Mouse (Mus musculus) midbrain, embryonic 16.5 days (tissue): ENCODE measurements around the gene 2210016F16Rik. TPM values are rescaled to one million over a fixed set of nuclear protein-coding genes. Genes with fewer than 3 reads are reported as not detected.
"Not testable (repeated sequence)": the region's sequence is repeated elsewhere in the genome, so short reads cannot be mapped to it uniquely, and the experiment has no call there.

Experiments used
- ATAC-seq: fragments of 200-750 bp; cut with Nextera tagmentation; 2 replicates; pipeline ENCODE4 v1.8.0; 2017; ENCODE audit warnings: moderate TSS enrichment
- H3K27ac ChIP-seq: fragments of 300-500 bp; sonication (generic); 2 replicates; pipeline ENCODE4 v1.5.1; 2014; ENCODE audit warnings: mild to moderate bottlenecking, low read length, mixed read lengths
- H3K27me3 ChIP-seq: fragments of 300-500 bp; sonication (generic); 2 replicates; pipeline ENCODE4 v1.6.1; 2014; ENCODE audit warnings: low read depth, low read length, mixed read lengths; ENCODE audit not compliant: control insufficient read depth, insufficient read depth
- H3K36me3 ChIP-seq: fragments of 300-500 bp; sonication (generic); 2 replicates; pipeline ENCODE4 v1.6.1; 2014; ENCODE audit warnings: mild to moderate bottlenecking, low read length, moderate library complexity, mixed read lengths; ENCODE audit not compliant: control insufficient read depth, insufficient read depth
- H3K4me1 ChIP-seq: fragments of 300-500 bp; sonication (generic); 2 replicates; pipeline ENCODE4 v1.6.1; 2014; ENCODE audit warnings: mild to moderate bottlenecking, low read length, mixed read lengths; ENCODE audit not compliant: control insufficient read depth, insufficient read depth
- H3K4me2 ChIP-seq: fragments of 300-500 bp; sonication (generic); 2 replicates; pipeline ENCODE4 v1.6.1; 2014; ENCODE audit warnings: mild to moderate bottlenecking, low read length, mixed read lengths
- H3K4me3 ChIP-seq: fragments of 300-500 bp; sonication (generic); 2 replicates; pipeline ENCODE4 v1.5.1; 2014; ENCODE audit warnings: low read depth, mild to moderate bottlenecking, low read length, moderate library complexity, mixed read lengths
- H3K9ac ChIP-seq: fragments of 300-500 bp; sonication (generic); 2 replicates; pipeline ENCODE4 v1.6.1; 2014; ENCODE audit warnings: low read depth, low read length, mixed read lengths
- H3K9me3 ChIP-seq: fragments of 300-500 bp; sonication (generic); replicated peaks from 2 replicates; pipeline ENCODE4 v1.6.1; 2014; ENCODE audit warnings: mild to moderate bottlenecking, low read length, mixed read lengths; ENCODE audit not compliant: control insufficient read depth, poor library complexity, severe bottlenecking
- WGBS: fragments of 180-500 bp; shearing (Covaris S2); extraction: QIAGEN DNeasy Blood & Tissue Kit; methylation state at CpG from one replicate; pipeline ENCODE4 v1.1.7; 2014; 5-methylcytosine and 5-hydroxymethylcytosine counted together
- polyA plus RNA-seq: library from polyadenylated mRNA; unstranded; fragments of >200 nt; fragmentation: Nextera tagmentation; extraction: Ambion mirVana; gene quantifications from 2 replicates; pipeline ENCODE4 v1.2.1, GENCODE M21; 2015

2210016F16Rik gene
- polyA plus RNA-seq, 1 experiment from 2014 or later = 19.2 TPM

GRCm38 (mm10) chr13:58403243-58403642, 18.2 kb upstream of the 2210016F16Rik start, which contains the start of gene Hnrnpk:
Gene Hnrnpk (minus strand): TSS chr13:58403343.
- not testable (repeated sequence) for H3K9me3 ChIP-seq, ATAC-seq, H3K36me3 ChIP-seq, H3K27me3 ChIP-seq
- Histone ChIP-seq H3K4me1 (peaks cover 10% of the 10 kb centered on the region), H3K27ac (peak within 1 kb of the TSS; percentile 100), H3K4me2 (peak within 1 kb of the TSS; percentile 48), H3K9ac (peak within 1 kb of the TSS; percentile 99), H3K4me3 (peak within 1 kb of the TSS; percentile 86)
- 6% methylated on average over 16 of the region's 17 CpGs for WGBS

DNA sequence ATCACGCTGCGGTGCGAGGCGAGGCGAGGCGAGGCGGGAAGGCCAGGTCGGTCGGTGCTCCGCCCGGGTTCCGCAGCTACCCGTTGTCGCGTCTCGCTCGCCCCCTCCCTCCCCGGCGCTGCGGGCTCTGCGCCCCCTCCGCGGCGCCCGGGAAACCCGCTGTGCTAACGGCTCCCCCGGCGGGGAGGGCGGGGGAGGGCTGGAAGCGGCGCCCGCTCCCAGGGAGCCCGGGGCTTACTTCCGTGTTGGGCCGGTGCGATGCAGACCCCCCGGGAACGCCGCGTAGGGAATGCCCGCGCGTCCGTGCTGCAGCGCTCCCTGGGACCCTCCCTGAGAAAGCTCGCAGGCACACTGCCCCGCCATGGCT, 17.7 kb upstream of the 2210016F16Rik start:
- no peaks in the 10 kb centered on the region for H3K9me3 ChIP-seq
- H3K4me2 ChIP-seq = peak overlapping the region; percentile 48
- ATAC-seq = no peak; the same call in 1 of the 2 replicates
- H3K4me1 ChIP-seq = peaks cover 10% of the 10 kb centered on the region
- H3K9ac ChIP-seq = peak overlapping the region; percentile 81
- WGBS = 0% methylated on average over 19 of the region's 48 CpGs
- peak overlapping the region; percentile 100 for H3K27ac ChIP-seq
- H3K27me3 ChIP-seq = no peaks in the 10 kb centered on the region
- peaks cover 4% of the 10 kb centered on the region for H3K36me3 ChIP-seq
- H3K4me3 ChIP-seq = peak overlapping the region; percentile 86

DNA sequence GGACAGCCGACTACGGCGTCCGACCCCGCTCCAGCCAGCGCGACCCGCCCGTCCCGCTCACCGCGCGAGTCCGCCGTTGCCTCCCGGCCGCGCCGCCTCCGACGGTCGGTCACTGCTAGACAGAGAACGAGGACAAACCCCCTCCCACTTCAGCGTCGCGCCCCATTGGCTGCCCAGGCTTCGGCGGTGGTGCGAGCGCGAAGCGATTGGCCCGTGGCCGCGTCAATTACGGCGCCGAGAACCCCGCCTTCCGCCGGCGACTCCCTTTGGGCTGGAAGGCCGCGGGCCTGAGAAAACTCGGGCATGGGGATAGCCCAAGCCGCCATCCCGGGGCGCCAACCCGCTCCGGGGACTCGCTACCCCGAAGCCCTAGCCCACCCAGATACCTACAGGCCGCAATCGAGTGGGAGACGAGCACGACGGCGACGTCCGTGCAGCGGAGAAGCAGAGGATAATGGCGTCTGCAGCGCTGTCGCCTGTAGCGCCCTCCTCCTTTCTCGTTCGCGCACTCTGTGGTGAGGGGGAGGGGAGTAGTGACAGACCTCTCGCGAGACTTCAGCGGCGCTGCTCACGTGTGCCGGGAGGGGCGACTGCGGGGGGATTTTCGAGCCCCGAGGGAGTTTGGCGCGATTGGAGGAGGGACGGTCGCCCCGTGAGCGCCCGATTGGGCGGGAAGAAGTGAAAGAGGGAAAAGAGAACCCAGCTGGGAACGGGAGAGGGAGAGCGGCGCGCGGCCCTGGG, 17.1 kb upstream of the 2210016F16Rik start, which contains the start of gene Rmi1:
Gene Rmi1 (plus strand): TSS at position 246 of the 741 bp plus-strand sequence.
- peak; percentile 98 for ATAC-seq
- Histone ChIP-seq H3K27ac (peak within 1 kb of the TSS; percentile 100), H3K27me3 (no peaks in the 10 kb centered on the region), H3K4me2 (peak within 1 kb of the TSS; percentile 96), H3K4me1 (peaks cover 10% of the 10 kb centered on the region), H3K9ac (peak within 1 kb of the TSS; percentile 99), H3K9me3 (no peaks in the 10 kb centered on the region), H3K36me3 (peaks cover 9% of the 10 kb centered on the region), H3K4me3 (peak within 1 kb of the TSS; percentile 86)
- under 1% methylated on average over 80 of the region's 91 CpGs for WGBS

GRCm38 (mm10) chr13:58401135-58402002, 16.3 kb upstream of the 2210016F16Rik start:
- H3K4me2 ChIP-seq = peak overlapping the region; percentile 96
- H3K9ac ChIP-seq = peak overlapping the region; percentile 99
- H3K36me3 ChIP-seq = peaks cover 13% of the 10 kb centered on the region
- peak; percentile 52 for ATAC-seq
- H3K9me3 ChIP-seq = no peaks in the 10 kb centered on the region
- peak overlapping the region; percentile 100 for H3K27ac ChIP-seq
- WGBS = under 1% methylated on average over 76 of the region's 100 CpGs
- no peaks in the 10 kb centered on the region for H3K27me3 ChIP-seq
- H3K4me3 ChIP-seq = peak overlapping the region; percentile 86
- H3K4me1 ChIP-seq = peaks cover 10% of the 10 kb centered on the region

GRCm38 (mm10) chr13:58400576-58400975, 15.6 kb upstream of the 2210016F16Rik start:
- Histone ChIP-seq H3K9me3 (no peaks in the 10 kb centered on the region), H3K36me3 (peaks cover 19% of the 10 kb centered on the region), H3K9ac (peak overlapping the region; percentile 99), H3K27me3 (no peaks in the 10 kb centered on the region), H3K4me3 (peak overlapping the region; percentile 86), H3K4me1 (peaks cover 10% of the 10 kb centered on the region), H3K4me2 (peak overlapping the region; percentile 96), H3K27ac (no peak overlapping the region)
- under 1% methylated on average over 11 of the region's 11 CpGs for WGBS
- ATAC-seq = no peak

GRCm38 (mm10) chr13:58397651-58398050, 12.6 kb upstream of the 2210016F16Rik start:
- Histone ChIP-seq H3K4me2 (no peak overlapping the region), H3K36me3 (peaks cover 37% of the 10 kb centered on the region), H3K4me1 (peaks cover 10% of the 10 kb centered on the region), H3K27me3 (no peaks in the 10 kb centered on the region), H3K9me3 (no peaks in the 10 kb centered on the region), H3K9ac (no peak overlapping the region), H3K4me3 (no peak overlapping the region), H3K27ac (no peak overlapping the region)
- WGBS = 89% methylated on average over 13 of the region's 13 CpGs
- no peak for ATAC-seq

DNA sequence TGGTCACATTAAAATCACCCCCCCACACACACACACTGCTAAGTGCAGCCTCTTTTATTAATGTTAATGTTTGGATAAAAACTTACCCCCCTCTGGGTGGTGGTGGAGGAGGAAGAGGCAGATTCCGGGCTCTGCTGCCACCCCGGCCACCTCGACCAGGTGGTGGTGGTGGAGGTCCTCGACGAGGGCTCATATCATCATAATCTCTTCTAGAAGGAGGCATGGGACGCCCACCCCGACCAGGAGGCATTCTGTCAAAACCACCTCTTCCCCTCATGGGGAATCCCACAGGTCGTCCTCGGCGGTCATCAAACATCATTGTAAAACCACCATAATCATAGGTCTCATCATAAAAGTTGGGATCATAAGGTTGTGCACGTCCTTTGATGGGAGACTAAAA, 9.4 kb upstream of the 2210016F16Rik start:
- H3K36me3 ChIP-seq = peaks cover 47% of the 10 kb centered on the region

GRCm38 (mm10) chr13:58389324-58389951, 4.4 kb upstream of the 2210016F16Rik start:
- no peak overlapping the region for H3K27ac ChIP-seq
- WGBS = 84% methylated on average over 2 of the region's 2 CpGs
- H3K9me3 ChIP-seq = no peaks in the 10 kb centered on the region
- ATAC-seq = no peak
- H3K9ac ChIP-seq = no peak overlapping the region
- no peak overlapping the region for H3K4me3 ChIP-seq
- no peaks in the 10 kb centered on the region for H3K27me3 ChIP-seq
- peaks cover 2% of the 10 kb centered on the region; the same call in 1 of the 2 replicates for H3K4me1 ChIP-seq
- H3K36me3 ChIP-seq = peaks cover 19% of the 10 kb centered on the region
- no peak overlapping the region for H3K4me2 ChIP-seq

More for the DNA sequence above, 9.4 kb upstream of the 2210016F16Rik start:
- not testable (repeated sequence) for H3K27ac ChIP-seq, H3K4me1 ChIP-seq, H3K4me3 ChIP-seq, ATAC-seq, H3K9me3 ChIP-seq, H3K27me3 ChIP-seq, H3K9ac ChIP-seq, H3K4me2 ChIP-seq
- 84% methylated on average over 11 of the region's 11 CpGs for WGBS
